Mouse (Mus musculus) liver, embryonic 14.5 days (tissue): ENCODE measurements around the gene Lmcd1.

Experiments used
- CTCF ChIP-seq: IDR thresholded peaks from 2 replicates; pipeline ENCODE4 v1.5.1; 2016; ENCODE audit warnings: antibody characterized with exemption, low read depth, control low read depth
- EP300 ChIP-seq: IDR thresholded peaks from 2 replicates; pipeline ENCODE4 v1.6.1; 2016; ENCODE audit warnings: antibody characterized with exemption, low read depth

DNA sequence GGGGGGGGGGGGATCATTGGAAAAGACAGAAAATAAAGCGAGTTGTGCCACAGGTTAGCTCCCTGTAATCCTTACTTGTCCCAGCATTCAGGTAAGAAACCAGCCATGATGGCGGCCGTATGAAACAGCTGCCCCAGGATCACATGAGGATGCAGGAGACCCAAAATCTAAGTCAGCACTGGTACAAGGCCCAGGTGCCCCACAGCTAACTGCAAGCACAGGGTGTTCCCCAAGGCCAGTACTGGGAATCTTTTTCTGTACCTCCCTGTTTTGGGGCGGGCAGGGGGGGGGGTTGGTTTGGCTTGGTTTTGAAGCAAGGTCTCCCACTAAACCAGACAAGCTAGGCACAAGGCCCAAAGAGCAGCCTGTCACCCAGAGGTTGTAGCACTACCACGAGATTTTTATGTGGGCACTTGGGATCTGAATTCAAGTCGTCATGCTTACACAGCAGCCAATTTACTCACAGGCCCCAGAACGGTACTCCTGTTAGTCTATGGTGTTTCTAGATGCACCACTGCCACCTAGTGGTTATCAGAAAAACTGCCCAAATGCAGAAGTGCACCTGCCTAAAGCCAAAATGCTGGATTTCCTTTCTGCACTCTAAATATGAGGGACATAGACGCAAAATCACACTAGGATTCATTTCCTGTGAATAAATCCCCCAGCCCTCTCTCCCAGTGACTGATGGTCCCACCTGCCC is 100.5 kb downstream of the Lmcd1 start:
- TF ChIP-seq CTCF (peak; percentile 80), EP300 (no peak)
